Mouse (Mus musculus): ENCODE measurements around the gene H13. TPM values are rescaled to one million over a fixed set of nuclear protein-coding genes. Genes with fewer than 3 reads are reported as not detected.

The H13 gene
- polyA plus RNA-seq, 1 experiment from 2014 or later = 74.6 TPM

- H3K4me2 ChIP-seq (ENCODE audit: low read length) = no peak overlapping the region
- ATAC-seq (ENCODE audit: insufficient number of reproducible peaks, insufficient read depth, low FRiP score, low read depth) = no peak
- no peaks in the 10 kb centered on the region for H3K9me3 ChIP-seq (ENCODE audit: control insufficient read depth, low read length)
- no peaks in the 10 kb centered on the region for H3K36me3 ChIP-seq (ENCODE audit: control insufficient read depth, insufficient read depth, low read length)
- no peak overlapping the region for H3K9ac ChIP-seq (ENCODE audit: low read length)
- no peak overlapping the region for H3K27ac ChIP-seq (replicated peaks in 1 of 2; ENCODE audit: control insufficient read depth in 1 of 2, insufficient read depth in 1 of 2, low read depth in 2 of 2, low read length in 2 of 2)
- WGBS = 64% methylated on average over 6 of the region's 6 CpGs
- no peak overlapping the region for H3K4me3 ChIP-seq (ENCODE audit: control insufficient read depth in 1 of 2, insufficient read depth in 1 of 2, low read depth in 1 of 2, low read length in 2 of 2)
- H3K4me1 ChIP-seq (ENCODE audit: control insufficient read depth in 2 of 2, insufficient read depth in 2 of 2, low read length in 2 of 2) = 0 out of 4 replicates have a peak, but pooled peaks cover 0 to 2% of the 10 kb centered on the region in 2 experiments
- H3K27me3 ChIP-seq (ENCODE audit: control insufficient read depth, insufficient read depth, low read length) = no peaks in the 10 kb centered on the region
These were observed 47.0 kb downstream of the H13 start for GRCm38 (mm10) chr2:152716241-152716772.

- Histone ChIP-seq H3K27ac (replicated peaks in 1 of 2; ENCODE audit: control insufficient read depth in 1 of 2, insufficient read depth in 1 of 2, low read depth in 2 of 2, low read length in 2 of 2) (no peak overlapping the region), H3K4me2 (ENCODE audit: low read length) (no peak overlapping the region), H3K4me1 (ENCODE audit: control insufficient read depth in 2 of 2, insufficient read depth in 2 of 2, low read length in 2 of 2) (0 out of 4 replicates have a peak, but pooled peaks cover 0 to 2% of the 10 kb centered on the region in 2 experiments), H3K4me3 (ENCODE audit: control insufficient read depth in 1 of 2, insufficient read depth in 1 of 2, low read depth in 1 of 2, low read length in 2 of 2) (no peak overlapping the region), H3K36me3 (ENCODE audit: control insufficient read depth, insufficient read depth, low read length) (no peaks in the 10 kb centered on the region), H3K9ac (ENCODE audit: low read length) (no peak overlapping the region), H3K9me3 (ENCODE audit: control insufficient read depth, low read length) (no peaks in the 10 kb centered on the region), H3K27me3 (ENCODE audit: control insufficient read depth, insufficient read depth, low read length) (no peaks in the 10 kb centered on the region)
- ATAC-seq (ENCODE audit: insufficient number of reproducible peaks, insufficient read depth, low FRiP score, low read depth) = no peak
- WGBS = 69% methylated on average over 11 of the region's 11 CpGs
These were observed 48.4 kb downstream of the H13 start for GRCm38 (mm10) chr2:152717652-152718051.

DNA sequence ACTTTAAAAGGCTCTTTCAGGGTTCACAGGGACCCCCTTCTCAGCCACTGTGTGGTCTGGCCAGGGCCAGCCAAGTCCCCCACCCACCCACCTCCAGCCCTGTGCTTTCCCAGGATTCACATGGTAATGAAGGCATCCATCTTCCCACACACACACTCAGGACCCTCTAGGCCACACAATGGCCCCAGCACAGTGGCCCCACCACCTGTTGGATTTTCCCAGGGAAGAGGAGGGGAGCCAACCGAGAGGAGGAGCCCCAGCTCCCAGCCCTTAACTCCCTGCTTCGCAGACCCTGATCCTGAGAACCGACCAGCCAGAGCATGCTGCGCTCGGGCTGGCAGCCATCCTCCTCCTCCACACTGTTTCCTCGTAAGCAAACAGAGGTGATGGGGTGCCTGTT, 48.8 kb downstream of the H13 start:
- H3K36me3 ChIP-seq (ENCODE audit: control insufficient read depth, insufficient read depth, low read length) = no peaks in the 10 kb centered on the region
- no peak overlapping the region for H3K4me3 ChIP-seq (ENCODE audit: control insufficient read depth in 1 of 2, insufficient read depth in 1 of 2, low read depth in 1 of 2, low read length in 2 of 2)
- no peaks in the 10 kb centered on the region for H3K27me3 ChIP-seq (ENCODE audit: control insufficient read depth, insufficient read depth, low read length)
- WGBS = 55% methylated on average over 6 of the region's 6 CpGs
- H3K9me3 ChIP-seq (ENCODE audit: control insufficient read depth, low read length) = no peaks in the 10 kb centered on the region
- H3K4me2 ChIP-seq (ENCODE audit: low read length) = no peak overlapping the region
- no peak overlapping the region for H3K9ac ChIP-seq (ENCODE audit: low read length)
- H3K4me1 ChIP-seq (ENCODE audit: control insufficient read depth in 2 of 2, insufficient read depth in 2 of 2, low read length in 2 of 2) = 0 out of 4 replicates have a peak, but pooled peaks cover 0 to 2% of the 10 kb centered on the region in 2 experiments
- no peak overlapping the region for H3K27ac ChIP-seq (replicated peaks in 1 of 2; ENCODE audit: control insufficient read depth in 1 of 2, insufficient read depth in 1 of 2, low read depth in 2 of 2, low read length in 2 of 2)
- no peak for ATAC-seq (ENCODE audit: insufficient number of reproducible peaks, insufficient read depth, low FRiP score, low read depth)

DNA sequence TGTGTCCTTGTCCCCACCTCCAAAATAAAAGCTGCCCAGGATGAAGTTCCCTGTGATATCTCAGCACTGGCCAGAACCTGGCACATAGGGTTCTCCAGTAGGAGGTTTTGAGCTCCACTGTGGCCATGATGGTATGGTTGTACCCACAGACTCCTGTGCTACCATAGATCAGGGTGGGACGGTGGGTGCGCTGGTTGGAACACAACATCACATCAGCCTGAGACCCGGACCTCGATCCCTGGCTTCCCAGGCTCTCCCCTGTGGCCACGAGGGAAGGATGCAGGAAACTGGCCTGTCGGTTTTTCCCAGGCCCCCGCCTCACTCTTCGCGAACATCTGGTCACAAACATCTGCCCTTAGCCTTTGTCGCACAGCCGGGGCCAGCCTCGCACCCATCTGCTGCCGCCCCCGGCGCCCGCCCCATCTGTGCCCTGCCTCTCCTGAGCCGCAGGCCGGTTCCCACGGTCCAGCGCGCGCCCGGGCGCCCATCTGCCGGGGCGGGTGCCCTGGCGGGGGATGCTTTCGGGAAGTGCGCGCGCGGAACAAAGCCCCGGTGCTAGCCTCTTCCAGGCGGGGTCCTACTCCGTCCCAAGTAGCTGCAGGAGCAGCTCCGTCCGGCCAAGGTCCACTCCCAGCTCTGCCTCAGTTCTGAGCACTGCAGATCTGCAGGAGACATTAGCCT, 54.5 kb downstream of the H13 start:
- Histone ChIP-seq H3K4me1 (ENCODE audit: control insufficient read depth in 2 of 2, insufficient read depth in 2 of 2, low read length in 2 of 2) (peaks cover 16 to 20% of the 10 kb centered on the region in 2 experiments), H3K9ac (ENCODE audit: low read length) (peak overlapping the region; percentile 66), H3K27ac (replicated peaks in 1 of 2; ENCODE audit: control insufficient read depth in 1 of 2, insufficient read depth in 1 of 2, low read depth in 2 of 2, low read length in 2 of 2) (peak overlapping the region in 1 of 2 experiments; percentile 48; a peak in 2 of 4 replicates), H3K4me3 (ENCODE audit: control insufficient read depth in 1 of 2, insufficient read depth in 1 of 2, low read depth in 1 of 2, low read length in 2 of 2) (peak overlapping the region; percentile 32 to 35), H3K4me2 (ENCODE audit: low read length) (peak overlapping the region; percentile 73), H3K27me3 (ENCODE audit: control insufficient read depth, insufficient read depth, low read length) (peaks cover 6% of the 10 kb centered on the region; the same call in 1 of the 2 replicates), H3K9me3 (ENCODE audit: control insufficient read depth, low read length) (no peaks in the 10 kb centered on the region), H3K36me3 (ENCODE audit: control insufficient read depth, insufficient read depth, low read length) (no peaks in the 10 kb centered on the region)
- 0 out of 2 replicates have a peak, but pooled peaks have one; percentile 31 for ATAC-seq (ENCODE audit: insufficient number of reproducible peaks, insufficient read depth, low FRiP score, low read depth)
- 5% methylated on average over 37 of the region's 37 CpGs for WGBS

- Histone ChIP-seq H3K36me3 (ENCODE audit: control insufficient read depth, insufficient read depth, low read length) (no peaks in the 10 kb centered on the region), H3K4me2 (ENCODE audit: low read length) (peak overlapping the region; percentile 73), H3K4me1 (ENCODE audit: control insufficient read depth in 2 of 2, insufficient read depth in 2 of 2, low read length in 2 of 2) (peaks cover 22 to 23% of the 10 kb centered on the region in 2 experiments), H3K27me3 (ENCODE audit: control insufficient read depth, insufficient read depth, low read length) (peaks cover 6% of the 10 kb centered on the region; the same call in 1 of the 2 replicates), H3K27ac (replicated peaks in 1 of 2; ENCODE audit: control insufficient read depth in 1 of 2, insufficient read depth in 1 of 2, low read depth in 2 of 2, low read length in 2 of 2) (peak overlapping the region in 1 of 2 experiments; percentile 48; a peak in 2 of 4 replicates), H3K4me3 (ENCODE audit: control insufficient read depth in 1 of 2, insufficient read depth in 1 of 2, low read depth in 1 of 2, low read length in 2 of 2) (peak overlapping the region; percentile 32 to 35), H3K9me3 (ENCODE audit: control insufficient read depth, low read length) (no peaks in the 10 kb centered on the region), H3K9ac (ENCODE audit: low read length) (peak overlapping the region; percentile 66)
- ATAC-seq (ENCODE audit: insufficient number of reproducible peaks, insufficient read depth, low FRiP score, low read depth) = no peak
- WGBS = 73% methylated on average over 3 of the region's 3 CpGs
These were observed 55.1 kb downstream of the H13 start for GRCm38 (mm10) chr2:152724332-152724723.

DNA sequence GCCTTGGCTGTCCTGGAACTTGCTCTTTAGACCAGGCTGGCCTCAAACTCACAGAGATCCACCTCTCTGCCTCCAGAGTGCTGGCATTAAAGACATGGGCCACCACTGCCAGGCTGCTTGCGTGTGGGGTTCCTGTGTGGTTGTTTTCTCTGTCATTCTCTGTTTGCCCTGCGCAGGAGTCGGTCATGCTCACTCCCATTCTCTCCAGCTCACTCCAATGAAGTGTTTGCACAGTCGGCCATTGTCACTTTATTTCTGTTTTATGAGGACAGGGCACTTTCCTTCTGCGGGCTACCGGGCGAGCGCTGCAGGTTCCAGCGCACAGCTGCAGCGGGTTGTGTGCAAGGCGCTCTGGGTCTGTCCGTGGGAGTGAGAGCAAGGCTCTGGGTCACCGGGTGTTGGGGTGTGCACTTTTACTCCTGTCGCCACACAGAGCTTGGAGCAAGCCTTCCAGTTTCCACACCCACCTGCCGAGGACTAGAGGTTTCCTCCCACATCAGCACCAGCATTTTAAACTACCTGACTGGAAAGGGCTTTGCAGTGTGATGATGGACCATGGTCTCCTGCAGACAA, 56.0 kb downstream of the H13 start:
- Histone ChIP-seq H3K9ac (ENCODE audit: low read length) (no peak overlapping the region), H3K27ac (replicated peaks in 1 of 2; ENCODE audit: control insufficient read depth in 1 of 2, insufficient read depth in 1 of 2, low read depth in 2 of 2, low read length in 2 of 2) (no peak overlapping the region), H3K4me3 (ENCODE audit: control insufficient read depth in 1 of 2, insufficient read depth in 1 of 2, low read depth in 1 of 2, low read length in 2 of 2) (no peak overlapping the region), H3K4me1 (ENCODE audit: control insufficient read depth in 2 of 2, insufficient read depth in 2 of 2, low read length in 2 of 2) (peaks cover 31 to 33% of the 10 kb centered on the region in 2 experiments), H3K4me2 (ENCODE audit: low read length) (no peak overlapping the region), H3K9me3 (ENCODE audit: control insufficient read depth, low read length) (no peaks in the 10 kb centered on the region), H3K36me3 (ENCODE audit: control insufficient read depth, insufficient read depth, low read length) (no peaks in the 10 kb centered on the region), H3K27me3 (ENCODE audit: control insufficient read depth, insufficient read depth, low read length) (peaks cover 6% of the 10 kb centered on the region; the same call in 1 of the 2 replicates)
- no peak for ATAC-seq (ENCODE audit: insufficient number of reproducible peaks, insufficient read depth, low FRiP score, low read depth)
- WGBS = 69% methylated on average over 15 of the region's 15 CpGs

GRCm38 (mm10) chr2:152726213-152726612, 57.0 kb downstream of the H13 start:
- no peak for ATAC-seq (ENCODE audit: insufficient number of reproducible peaks, insufficient read depth, low FRiP score, low read depth)
- whole genome bisulfite sequencing = 78% methylated on average over 6 of the region's 6 CpGs
- Histone ChIP-seq H3K36me3 (ENCODE audit: control insufficient read depth, insufficient read depth, low read length) (no peaks in the 10 kb centered on the region), H3K27me3 (ENCODE audit: control insufficient read depth, insufficient read depth, low read length) (peaks cover 6% of the 10 kb centered on the region; the same call in 1 of the 2 replicates), H3K4me2 (ENCODE audit: low read length) (no peak overlapping the region), H3K27ac (replicated peaks in 1 of 2; ENCODE audit: control insufficient read depth in 1 of 2, insufficient read depth in 1 of 2, low read depth in 2 of 2, low read length in 2 of 2) (no peak overlapping the region), H3K9me3 (ENCODE audit: control insufficient read depth, low read length) (no peaks in the 10 kb centered on the region), H3K9ac (ENCODE audit: low read length) (no peak overlapping the region), H3K4me3 (ENCODE audit: control insufficient read depth in 1 of 2, insufficient read depth in 1 of 2, low read depth in 1 of 2, low read length in 2 of 2) (no peak overlapping the region), H3K4me1 (ENCODE audit: control insufficient read depth in 2 of 2, insufficient read depth in 2 of 2, low read length in 2 of 2) (peaks cover 33% of the 10 kb centered on the region in 2 experiments)

All from heart, embryonic 14.5 days (tissue).